Mouse (Mus musculus) hindbrain, embryonic 11.5 days (tissue): ENCODE measurements around the gene Nipa1. TPM values are rescaled to one million over a fixed set of nuclear protein-coding genes. Genes with fewer than 3 reads are reported as not detected.

Experiments used
- ATAC-seq: fragments of 200-750 bp; cut with Nextera tagmentation; 2 replicates; pipeline ENCODE4 v1.8.0; 2017; ENCODE audit warnings: mild to moderate bottlenecking, moderate TSS enrichment, moderate library complexity; ENCODE audit not compliant: low FRiP score
- DNase-seq: peaks from one replicate; pipeline ENCODE4 v3.0.0-alpha.2; 2015; ENCODE audit warnings: low spot score
- H3K27ac ChIP-seq: fragments of 300-500 bp; sonication (generic); 2 replicates; pipeline ENCODE4 v1.5.1; 2014; ENCODE audit warnings: mild to moderate bottlenecking, low read depth, low read length
- H3K27me3 ChIP-seq: fragments of 300-500 bp; sonication (generic); 2 replicates; pipeline ENCODE4 v1.6.1; 2014; ENCODE audit warnings: mild to moderate bottlenecking, low read length, moderate library complexity, mixed read lengths; ENCODE audit not compliant: control insufficient read depth, insufficient read depth
- H3K36me3 ChIP-seq: fragments of 300-500 bp; sonication (generic); 2 replicates; pipeline ENCODE4 v1.6.1; 2014; ENCODE audit warnings: mild to moderate bottlenecking, low read length, moderate library complexity, mixed read lengths; ENCODE audit not compliant: control insufficient read depth, insufficient read depth
- H3K4me1 ChIP-seq: fragments of 300-500 bp; sonication (generic); replicated peaks from 2 replicates; pipeline ENCODE4 v1.6.1; 2014; ENCODE audit warnings: low read length, mixed read lengths; ENCODE audit not compliant: control insufficient read depth, insufficient read depth
- H3K4me2 ChIP-seq: fragments of 300-500 bp; sonication (generic); replicated peaks from 2 replicates; pipeline ENCODE4 v1.6.1; 2014; ENCODE audit warnings: mild to moderate bottlenecking, low read depth, low read length
- H3K4me3 ChIP-seq: fragments of 300-500 bp; sonication (generic); 2 replicates; pipeline ENCODE4 v1.5.1; 2014; ENCODE audit warnings: low read depth, low read length
- H3K9ac ChIP-seq: fragments of 300-500 bp; sonication (generic); 2 replicates; pipeline ENCODE4 v1.6.1; 2014; ENCODE audit warnings: low read depth, low read length
- H3K9me3 ChIP-seq: fragments of 300-500 bp; sonication (generic); 2 replicates; pipeline ENCODE4 v1.6.1; 2016; ENCODE audit warnings: low read length; ENCODE audit not compliant: control insufficient read depth
- WGBS: fragments of 180-500 bp; shearing (Covaris S2); extraction: QIAGEN DNeasy Blood & Tissue Kit; methylation state at CpG from one replicate; pipeline ENCODE4 v1.1.7; 2014; 5-methylcytosine and 5-hydroxymethylcytosine counted together
- polyA plus RNA-seq: library from polyadenylated mRNA; unstranded; fragments of >200 nt; fragmentation: Nextera tagmentation; extraction: Ambion mirVana; gene quantifications from 2 replicates; pipeline ENCODE4 v1.2.1, GENCODE M21; 2014

Nipa1 gene
- polyA plus RNA-seq, 1 experiment from 2014 or later = 11.1 TPM

- ATAC-seq (no peak), DNase-seq (no peak)
- Histone ChIP-seq H3K27me3 (no peaks in the 10 kb centered on the region), H3K4me2 (no peak overlapping the region), H3K9ac (no peak overlapping the region), H3K4me1 (no peaks in the 10 kb centered on the region), H3K36me3 (no peaks in the 10 kb centered on the region), H3K9me3 (0 out of 2 replicates have a peak, but pooled peaks cover 2% of the 10 kb centered on the region), H3K4me3 (no peak overlapping the region), H3K27ac (no peak overlapping the region)
- 91% methylated on average over 3 of the region's 3 CpGs for WGBS
These were observed 28.6 kb downstream of the Nipa1 start for GRCm38 (mm10) chr7:55991129-55991528.

DNA sequence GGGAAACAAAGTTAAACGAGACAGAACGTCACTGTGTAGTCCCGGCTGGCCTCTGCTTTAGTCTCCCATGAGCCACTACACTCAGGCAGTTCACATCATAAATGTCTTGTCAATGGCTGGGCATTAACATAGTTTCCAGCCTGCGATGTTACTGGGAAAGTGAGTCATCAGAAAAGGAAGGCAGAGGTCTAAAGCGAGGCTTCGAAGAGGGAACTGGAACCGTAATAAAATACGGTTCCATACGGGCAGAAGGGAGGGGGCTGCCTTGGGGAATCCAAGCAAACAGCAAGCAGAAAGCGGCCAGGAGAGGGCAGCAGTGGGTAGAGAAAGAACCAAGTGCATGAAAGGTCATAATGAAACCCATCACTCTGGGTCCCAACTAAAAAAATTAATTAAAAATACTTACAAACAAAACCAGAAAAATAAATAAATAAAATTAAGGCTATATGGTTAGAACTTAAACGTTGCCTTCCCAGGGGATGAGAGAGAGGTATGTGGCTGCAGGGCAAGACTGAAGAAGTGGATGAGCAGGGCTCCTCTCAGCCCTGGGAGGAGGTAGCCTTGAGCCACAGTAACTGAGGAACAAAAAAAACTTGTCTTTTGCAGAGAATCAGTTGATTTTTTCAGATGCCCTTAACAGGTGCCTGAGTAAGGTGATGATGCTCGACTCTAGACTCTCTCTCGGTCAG, 33.1 kb downstream of the Nipa1 start:
- Histone ChIP-seq H3K9me3 (0 out of 2 replicates have a peak, but pooled peaks cover 2% of the 10 kb centered on the region), H3K4me2 (no peak overlapping the region), H3K36me3 (no peaks in the 10 kb centered on the region), H3K27ac (no peak overlapping the region), H3K9ac (no peak overlapping the region), H3K4me3 (no peak overlapping the region), H3K4me1 (no peaks in the 10 kb centered on the region), H3K27me3 (no peaks in the 10 kb centered on the region)
- DNase-seq = peak; percentile 87
- ATAC-seq = peak; percentile 79
- 42% methylated on average over 13 of the region's 13 CpGs for WGBS

DNA sequence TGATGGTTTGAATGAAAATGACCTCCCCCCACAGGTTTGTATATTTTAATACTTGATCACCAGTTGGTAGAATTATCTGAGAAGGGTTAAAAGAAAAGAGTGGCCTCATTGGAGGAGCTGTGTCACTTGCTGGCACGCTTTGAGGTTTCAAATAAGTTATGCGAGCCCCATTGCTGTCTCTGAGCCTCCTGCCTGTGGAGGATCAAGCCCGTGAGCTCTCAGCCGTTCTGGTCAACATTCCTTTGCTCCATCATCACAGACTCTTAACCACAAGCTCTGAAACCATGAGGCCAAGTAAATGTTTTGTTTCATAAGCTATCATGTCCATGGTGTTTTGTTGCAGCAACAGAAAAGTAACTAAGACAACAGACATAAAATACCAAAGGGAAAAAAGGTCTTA, 35.0 kb downstream of the Nipa1 start:
- Histone ChIP-seq H3K27ac (no peak overlapping the region), H3K4me3 (no peak overlapping the region), H3K9me3 (0 out of 2 replicates have a peak, but pooled peaks cover 2% of the 10 kb centered on the region), H3K9ac (no peak overlapping the region), H3K4me2 (no peak overlapping the region), H3K27me3 (no peaks in the 10 kb centered on the region), H3K4me1 (no peaks in the 10 kb centered on the region), H3K36me3 (no peaks in the 10 kb centered on the region)
- ATAC-seq (no peak), DNase-seq (no peak)
- 83% methylated on average over 4 of the region's 4 CpGs for WGBS

GRCm38 (mm10) chr7:55983107-55983506, 36.6 kb downstream of the Nipa1 start:
- no peaks in the 10 kb centered on the region for H3K27me3 ChIP-seq
- WGBS = 93% methylated on average over 5 of the region's 5 CpGs
- H3K9me3 ChIP-seq = 0 out of 2 replicates have a peak, but pooled peaks cover 2% of the 10 kb centered on the region
- H3K36me3 ChIP-seq = peaks cover 3% of the 10 kb centered on the region; the same call in 1 of the 2 replicates
- no peaks in the 10 kb centered on the region for H3K4me1 ChIP-seq
- H3K4me2 ChIP-seq = no peak overlapping the region
- DNase-seq (no peak), ATAC-seq (no peak)
- H3K4me3 ChIP-seq = no peak overlapping the region
- no peak overlapping the region for H3K27ac ChIP-seq
- H3K9ac ChIP-seq = no peak overlapping the region

DNA sequence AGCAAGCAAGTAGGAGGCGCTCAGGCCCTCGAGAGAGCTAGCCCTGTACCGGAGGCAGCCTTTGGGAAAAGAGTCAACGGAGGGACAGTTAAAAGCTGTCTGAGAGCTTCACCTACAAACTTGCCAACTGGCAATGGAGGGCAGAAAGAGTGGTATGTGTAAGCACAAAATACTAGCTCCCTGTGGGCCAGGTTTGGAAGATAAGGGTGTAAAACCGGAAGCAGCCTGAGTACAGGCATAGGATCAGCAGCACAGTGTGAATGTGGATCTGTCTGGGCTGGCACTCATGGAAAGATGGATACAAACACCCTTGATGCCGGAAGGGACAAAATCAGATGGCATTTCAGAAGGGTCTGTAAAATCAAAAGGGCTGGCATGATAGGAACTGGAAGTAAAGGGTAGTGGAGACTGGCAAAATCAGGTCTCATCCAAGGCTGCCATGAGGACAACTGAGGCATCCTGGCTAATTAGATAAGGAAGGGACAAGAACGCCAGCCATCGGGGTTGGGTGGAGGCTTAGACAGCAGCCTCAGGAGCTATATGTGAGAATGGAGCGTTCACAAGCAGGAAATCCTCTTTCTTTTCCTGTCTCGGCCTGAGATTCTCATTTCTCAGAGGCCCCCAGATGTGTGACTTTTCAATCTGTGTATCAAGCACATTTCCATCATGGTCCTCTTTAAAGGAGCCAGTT, 37.6 kb downstream of the Nipa1 start:
- no peak for DNase-seq
- Histone ChIP-seq H3K27ac (no peak overlapping the region), H3K9ac (no peak overlapping the region), H3K9me3 (no peaks in the 10 kb centered on the region), H3K4me2 (no peak overlapping the region), H3K4me3 (no peak overlapping the region), H3K4me1 (no peaks in the 10 kb centered on the region), H3K27me3 (no peaks in the 10 kb centered on the region), H3K36me3 (peaks cover 3% of the 10 kb centered on the region; the same call in 1 of the 2 replicates)
- WGBS = 92% methylated on average over 10 of the region's 10 CpGs
- no peak for ATAC-seq

GRCm38 (mm10) chr7:55981511-55981910, 38.2 kb downstream of the Nipa1 start:
- Histone ChIP-seq H3K9ac (no peak overlapping the region), H3K9me3 (no peaks in the 10 kb centered on the region), H3K4me2 (no peak overlapping the region), H3K4me3 (no peak overlapping the region), H3K27ac (no peak overlapping the region), H3K27me3 (no peaks in the 10 kb centered on the region), H3K4me1 (no peaks in the 10 kb centered on the region), H3K36me3 (peaks cover 3% of the 10 kb centered on the region; the same call in 1 of the 2 replicates)
- ATAC-seq = no peak
- WGBS = 92% methylated on average over 2 of the region's 2 CpGs
- DNase-seq = no peak

GRCm38 (mm10) chr7:55974429-55974828, 45.3 kb downstream of the Nipa1 start:
- no peak for ATAC-seq
- Histone ChIP-seq H3K4me2 (no peak overlapping the region), H3K27ac (no peak overlapping the region), H3K27me3 (no peaks in the 10 kb centered on the region), H3K4me3 (no peak overlapping the region), H3K4me1 (no peaks in the 10 kb centered on the region), H3K36me3 (peaks cover 2% of the 10 kb centered on the region; the same call in 1 of the 2 replicates), H3K9ac (no peak overlapping the region), H3K9me3 (no peaks in the 10 kb centered on the region)
- no peak for DNase-seq
- WGBS = 98% methylated on average over 2 of the region's 2 CpGs

DNA sequence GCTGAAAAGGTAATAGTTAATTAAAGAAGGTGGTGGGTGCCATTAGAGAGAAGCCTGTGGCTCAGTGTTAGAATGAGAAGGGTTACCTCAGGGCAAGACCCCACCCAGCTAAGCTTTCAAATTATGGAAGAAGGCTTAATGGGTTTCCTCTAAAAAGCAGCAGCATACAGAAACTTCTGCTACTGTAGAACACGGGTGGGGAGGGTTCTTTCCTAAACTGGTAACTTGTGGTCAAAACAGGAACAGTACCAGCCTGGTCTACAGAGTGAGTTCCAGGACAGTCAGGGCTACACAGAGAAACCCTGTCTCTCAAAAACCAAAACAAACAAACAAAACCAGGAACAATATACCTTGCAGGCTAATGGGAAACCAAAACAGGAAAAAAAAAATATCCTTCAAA, 50.3 kb downstream of the Nipa1 start:
- H3K4me3 ChIP-seq = no peak overlapping the region
- no peaks in the 10 kb centered on the region for H3K4me1 ChIP-seq
- H3K9me3 ChIP-seq = no peaks in the 10 kb centered on the region
- WGBS = 86% methylated on average over 1 of the region's 1 CpGs
- no peak overlapping the region for H3K4me2 ChIP-seq
- no peak overlapping the region for H3K27ac ChIP-seq
- H3K27me3 ChIP-seq = no peaks in the 10 kb centered on the region
- no peak overlapping the region for H3K9ac ChIP-seq
- DNase-seq (no peak), ATAC-seq (no peak)
- no peaks in the 10 kb centered on the region for H3K36me3 ChIP-seq
